Mouse (Mus musculus) lung, postnatal 0 days (tissue): ENCODE data around the gene Cct4. TPM values are rescaled to one million over a fixed set of nuclear protein-coding genes. Genes with fewer than 3 reads are reported as not detected.
A peak's percentile ranks its signal among the peaks of the same experiment; 100 is the strongest.

ENCODE experiments used
- ATAC-seq: fragments of 200-750 bp; cut with Nextera tagmentation; 2 replicates; pipeline ENCODE4 v1.8.0; 2017; ENCODE audit warnings: moderate library complexity
- DNase-seq: peaks from one replicate; pipeline ENCODE4 v3.0.0-alpha.2; 2016; ENCODE audit warnings: low spot score
- H3K27ac ChIP-seq: fragments of 300-500 bp; sonication (generic); 2 replicates; pipeline ENCODE4 v1.5.1; 2014; ENCODE audit warnings: antibody characterized with exemption, mild to moderate bottlenecking, low read length, mixed read lengths
- H3K27me3 ChIP-seq: fragments of 300-500 bp; sonication (generic); replicated peaks from 2 replicates; pipeline ENCODE4 v1.6.1; 2014; ENCODE audit warnings: low read length, mixed read lengths; ENCODE audit not compliant: insufficient read depth
- H3K36me3 ChIP-seq: fragments of 300-500 bp; sonication (generic); 2 replicates; pipeline ENCODE4 v1.6.1; 2014; ENCODE audit warnings: low read length, mixed read lengths; ENCODE audit not compliant: insufficient read depth
- H3K4me1 ChIP-seq: fragments of 300-500 bp; sonication (generic); 2 replicates; pipeline ENCODE4 v1.6.1; 2014; ENCODE audit warnings: antibody characterized with exemption, low read depth, low read length, mixed read lengths; ENCODE audit not compliant: insufficient read depth
- H3K4me2 ChIP-seq: fragments of 300-500 bp; sonication (generic); replicated peaks from 2 replicates; pipeline ENCODE4 v1.6.1; 2014; ENCODE audit warnings: low read depth, mild to moderate bottlenecking, low read length, moderate library complexity, mixed read lengths
- H3K4me3 ChIP-seq: fragments of 300-500 bp; sonication (generic); 2 replicates; pipeline ENCODE4 v1.5.1; 2014; ENCODE audit warnings: low read depth, low read length
- H3K9ac ChIP-seq: fragments of 300-500 bp; sonication (generic); replicated peaks from 2 replicates; pipeline ENCODE4 v1.6.1; 2014; ENCODE audit warnings: low read depth, mild to moderate bottlenecking
- H3K9me3 ChIP-seq: fragments of 300-500 bp; sonication (generic); 2 replicates; pipeline ENCODE4 v1.6.1; 2016; ENCODE audit warnings: low read length, mixed read lengths
- CTCF ChIP-seq: IDR thresholded peaks from 2 replicates; pipeline ENCODE4 v1.5.1; 2016; ENCODE audit warnings: antibody characterized with exemption, mild to moderate bottlenecking
- EP300 ChIP-seq: IDR thresholded peaks from 2 replicates; pipeline ENCODE4 v1.6.1; 2016; ENCODE audit warnings: antibody characterized with exemption, mild to moderate bottlenecking, control low read depth
- WGBS: fragments of 180-500 bp; shearing (Covaris S2); extraction: QIAGEN DNeasy Blood & Tissue Kit; methylation state at CpG from one replicate; pipeline ENCODE4 v1.1.7; 2014; 5-methylcytosine and 5-hydroxymethylcytosine counted together
- polyA plus RNA-seq: library from polyadenylated mRNA; unstranded; fragments of >200 nt; fragmentation: Nextera tagmentation; extraction: Ambion mirVana; gene quantifications from 2 replicates; pipeline ENCODE4 v1.2.1, GENCODE M21; 2015

The Cct4 gene
- polyA plus RNA-seq, result 140 and 149 TPM in 2 replicates

GRCm38 (mm10) chr11:22990393-22991126 is at the start of gene Cct4:
Gene Cct4 (plus strand): TSS chr11:22990519.
- Histone ChIP-seq H3K27me3 (no peaks in the 10 kb centered on the region), H3K4me1 (peaks cover 12% of the 10 kb centered on the region; the same call in 1 of the 2 replicates), H3K4me3 (peak within 1 kb of the TSS; percentile 73), H3K9me3 (no peaks in the 10 kb centered on the region), H3K9ac (peak within 1 kb of the TSS; percentile 73), H3K27ac (peak within 1 kb of the TSS; percentile 91), H3K4me2 (peak within 1 kb of the TSS; percentile 73), H3K36me3 (peaks cover 8% of the 10 kb centered on the region; the same call in 1 of the 2 replicates)
- peak; percentile 99 for ATAC-seq
- no peak for TF ChIP-seq CTCF
- 0 out of 2 replicates have a peak, but pooled peaks have one; percentile 23 for TF ChIP-seq EP300
- whole genome bisulfite sequencing, result under 1% methylated on average over 66 of the region's 66 CpGs
- DNase-seq, result peak; percentile 97

GRCm38 (mm10) chr11:22949101-22949500 is 41.2 kb upstream of the Cct4 start:
- TF ChIP-seq CTCF (no peak), EP300 (no peak)
- no peaks in the 10 kb centered on the region for H3K9me3 ChIP-seq
- ATAC-seq, result no peak
- H3K4me2 ChIP-seq, result no peak overlapping the region
- H3K27me3 ChIP-seq, result no peaks in the 10 kb centered on the region
- H3K27ac ChIP-seq, result no peak overlapping the region
- H3K9ac ChIP-seq, result no peak overlapping the region
- no peaks in the 10 kb centered on the region for H3K4me1 ChIP-seq
- 88% methylated on average over 1 of the region's 1 CpGs for WGBS
- no peak overlapping the region for H3K4me3 ChIP-seq
- no peaks in the 10 kb centered on the region for H3K36me3 ChIP-seq
- DNase-seq, result peak; percentile 22

DNA sequence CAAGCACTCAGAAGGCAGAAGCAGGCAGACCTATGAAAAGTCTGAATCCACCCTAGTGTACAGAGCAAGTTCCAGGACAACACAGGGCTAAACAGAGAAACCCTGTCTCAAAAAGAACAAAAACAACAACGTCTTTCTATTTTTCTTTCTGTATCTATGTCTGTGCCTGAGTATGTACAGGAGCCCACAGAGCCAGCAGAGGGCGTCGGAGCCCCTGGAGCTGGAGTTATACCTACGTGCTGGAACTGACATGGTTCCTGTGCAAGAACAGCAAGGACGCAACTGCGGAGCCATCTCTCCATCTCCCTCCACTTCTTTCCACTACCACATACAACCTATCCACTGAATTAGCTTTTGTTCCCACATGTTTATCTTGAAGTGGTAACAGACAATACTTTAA is 40.2 kb upstream of the Cct4 start:
- TF ChIP-seq CTCF, result peak; percentile 21; the same call in 1 of the 2 replicates
- no peak for TF ChIP-seq EP300
- no peak overlapping the region for H3K9ac ChIP-seq
- DNase-seq, result no peak
- no peak overlapping the region for H3K27ac ChIP-seq
- ATAC-seq, result no peak
- no peaks in the 10 kb centered on the region for H3K27me3 ChIP-seq
- H3K4me2 ChIP-seq, result no peak overlapping the region
- H3K4me3 ChIP-seq, result no peak overlapping the region
- no peaks in the 10 kb centered on the region for H3K36me3 ChIP-seq
- WGBS, result 88% methylated on average over 6 of the region's 6 CpGs
- H3K9me3 ChIP-seq, result no peaks in the 10 kb centered on the region
- no peaks in the 10 kb centered on the region for H3K4me1 ChIP-seq

DNA sequence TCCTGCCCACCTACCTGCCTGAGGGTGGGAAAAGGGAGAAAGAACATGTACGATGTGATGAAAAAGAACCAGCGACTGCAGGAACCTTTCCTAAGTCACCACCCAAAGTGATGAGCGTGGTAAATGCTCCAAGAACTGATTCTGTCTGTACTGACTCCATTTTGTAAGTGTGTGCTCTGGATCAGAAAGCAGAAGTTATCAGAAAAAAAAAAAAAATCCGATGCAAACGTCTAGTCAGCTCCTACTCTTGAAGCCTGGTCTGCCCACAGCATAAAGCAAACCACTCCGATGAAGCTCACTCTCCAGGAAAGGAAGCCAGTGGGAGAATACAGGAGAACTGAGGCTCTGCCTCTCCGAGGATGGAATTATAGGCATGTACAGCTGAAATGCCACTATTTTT is 37.7 kb upstream of the Cct4 start:
- H3K4me1 ChIP-seq, result no peaks in the 10 kb centered on the region
- no peak overlapping the region for H3K9ac ChIP-seq
- 92% methylated on average over 7 of the region's 7 CpGs for WGBS
- TF ChIP-seq EP300, result no peak
- no peak for TF ChIP-seq CTCF
- DNase-seq (no peak), ATAC-seq (no peak)
- no peaks in the 10 kb centered on the region for H3K27me3 ChIP-seq
- no peaks in the 10 kb centered on the region for H3K36me3 ChIP-seq
- H3K9me3 ChIP-seq, result no peaks in the 10 kb centered on the region
- no peak overlapping the region for H3K4me2 ChIP-seq
- H3K27ac ChIP-seq, result no peak overlapping the region
- no peak overlapping the region for H3K4me3 ChIP-seq

DNA sequence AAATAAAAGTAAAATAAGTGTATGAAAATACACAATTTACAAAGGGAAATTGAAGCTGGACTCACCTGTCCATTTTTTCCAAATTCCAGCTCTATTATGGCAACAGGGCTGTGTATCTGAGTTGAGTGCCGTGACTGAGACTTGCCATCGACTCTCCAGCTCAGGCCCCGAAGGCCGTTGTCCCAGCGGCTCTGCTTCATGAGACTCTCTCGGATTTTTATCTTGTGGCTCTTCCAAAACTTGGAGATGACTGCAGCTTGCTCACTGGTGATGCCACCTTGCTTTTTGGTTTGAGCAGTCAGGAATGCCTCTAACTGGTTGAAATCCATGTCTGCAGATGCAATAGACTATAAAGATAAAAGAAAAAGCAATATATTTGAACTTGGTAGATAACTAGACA is 34.0 kb upstream of the Cct4 start:
- H3K4me1 ChIP-seq, result no peaks in the 10 kb centered on the region
- no peak overlapping the region for H3K9ac ChIP-seq
- no peak for DNase-seq
- H3K27me3 ChIP-seq, result no peaks in the 10 kb centered on the region
- no peak overlapping the region for H3K27ac ChIP-seq
- 92% methylated on average over 6 of the region's 6 CpGs for WGBS
- no peaks in the 10 kb centered on the region for H3K9me3 ChIP-seq
- no peak for ATAC-seq
- H3K36me3 ChIP-seq, result no peaks in the 10 kb centered on the region
- no peak overlapping the region for H3K4me2 ChIP-seq
- no peak overlapping the region for H3K4me3 ChIP-seq
- TF ChIP-seq EP300 (no peak), CTCF (no peak)

GRCm38 (mm10) chr11:22956830-22957229 is 33.5 kb upstream of the Cct4 start:
- ATAC-seq (peak; percentile 92), DNase-seq (peak; percentile 75)
- WGBS, result 63% methylated on average over 4 of the region's 4 CpGs
- no peaks in the 10 kb centered on the region for H3K27me3 ChIP-seq
- H3K9me3 ChIP-seq, result no peaks in the 10 kb centered on the region
- no peak for TF ChIP-seq EP300
- TF ChIP-seq CTCF, result peak; percentile 91
- H3K4me3 ChIP-seq, result no peak overlapping the region
- no peak overlapping the region for H3K27ac ChIP-seq
- no peak overlapping the region for H3K9ac ChIP-seq
- no peaks in the 10 kb centered on the region for H3K4me1 ChIP-seq
- H3K4me2 ChIP-seq, result no peak overlapping the region
- no peaks in the 10 kb centered on the region for H3K36me3 ChIP-seq
